Comparison of ENCODE assay signal across 12 mouse cellular contexts in genomic region chr12:70868190-70868987, GRCm38 (mm10). TPM values are rescaled to one million over a fixed set of nuclear protein-coding genes. Genes with fewer than 3 reads are reported as not detected.
DNase-seq lines count a peak whose midpoint lies in the region; ATAC-seq and TF ChIP-seq lines count a peak whose summit lies in the region.
"Had no signal": no experiment of that assay in that cellular context is flagged by ENCODE, and none has a peak within 500 bp of the region (broad histone marks: within the 10 kb centered on the region; RNA-seq: fewer than 3 reads in every experiment).

No protein-coding gene starts in this region.

- no peak for ATAC-seq in heart, embryonic 14.5 days (ENCODE audit: insufficient number of reproducible peaks, insufficient read depth, low FRiP score, low read depth)
- ATAC-seq in midbrain, embryonic 14.5 days (ENCODE audit: low FRiP score, low TSS enrichment), result no peak
- ATAC-seq in midbrain, embryonic 15.5 days (replicated peaks), result no peak
- ATAC-seq in hindbrain, postnatal 0 days, result peak; percentile 58; the same call in 1 of the 2 replicates
- ATAC-seq in stomach, postnatal 0 days (ENCODE audit: low FRiP score, low TSS enrichment), result no peak; the same call in 1 of the 2 replicates

- H3K36me3 ChIP-seq in heart, embryonic 14.5 days (ENCODE audit: control insufficient read depth, insufficient read depth, low read length), result peaks cover 29% of the 10 kb centered on the region
- no peaks in the 10 kb centered on the region for H3K36me3 ChIP-seq in midbrain, embryonic 14.5 days (ENCODE audit: control insufficient read depth, insufficient read depth, low read length)
- no peaks in the 10 kb centered on the region for H3K36me3 ChIP-seq in midbrain, embryonic 15.5 days (replicated peaks)
- no peaks in the 10 kb centered on the region for H3K36me3 ChIP-seq in hindbrain, postnatal 0 days (ENCODE audit: insufficient read depth, low read length)
- H3K36me3 ChIP-seq in stomach, postnatal 0 days (ENCODE audit: control insufficient read depth, insufficient read depth, low read length), result no peaks in the 10 kb centered on the region

- H3K27me3 ChIP-seq in heart, embryonic 14.5 days (ENCODE audit: control insufficient read depth, insufficient read depth, low read length), result no peaks in the 10 kb centered on the region
- no peaks in the 10 kb centered on the region for H3K27me3 ChIP-seq in midbrain, embryonic 14.5 days (ENCODE audit: control insufficient read depth, insufficient read depth, low read length)
- H3K27me3 ChIP-seq in midbrain, embryonic 15.5 days (replicated peaks), result no peaks in the 10 kb centered on the region
- no peaks in the 10 kb centered on the region for H3K27me3 ChIP-seq in hindbrain, postnatal 0 days (ENCODE audit: insufficient read depth, low read length)
- H3K27me3 ChIP-seq in stomach, postnatal 0 days (ENCODE audit: control insufficient read depth, insufficient read depth, low read length), result no peaks in the 10 kb centered on the region

- peak; percentile 53 for TF ChIP-seq CTCF in hindbrain, postnatal 0 days (IDR thresholded peaks at IDR 0.05; ENCODE audit: low read depth)
- TF ChIP-seq CTCF in stomach, postnatal 0 days (IDR thresholded peaks at IDR 0.05; ENCODE audit: low read depth), result peak; percentile 54

- 64% methylated on average over 7 of the region's 7 CpGs for WGBS in heart, embryonic 14.5 days
- WGBS in midbrain, embryonic 14.5 days, result 51% methylated on average over 7 of the region's 7 CpGs
- 43% methylated on average over 7 of the region's 7 CpGs for WGBS in midbrain, embryonic 15.5 days
- 51% methylated on average over 7 of the region's 7 CpGs for WGBS in hindbrain, postnatal 0 days
- 37% methylated on average over 7 of the region's 7 CpGs for WGBS in stomach, postnatal 0 days

- no peak for TF ChIP-seq EP300 in stomach, postnatal 0 days (optimal IDR thresholded peaks at IDR 0.05)

- H3K9ac ChIP-seq in heart, embryonic 14.5 days (ENCODE audit: low read length), result no peak overlapping the region
- H3K9ac ChIP-seq in midbrain, embryonic 14.5 days (replicated peaks; ENCODE audit: low read length), result no peak overlapping the region
- no peak overlapping the region for H3K9ac ChIP-seq in midbrain, embryonic 15.5 days
- no peak overlapping the region for H3K9ac ChIP-seq in hindbrain, postnatal 0 days (replicated peaks; ENCODE audit: low read length)
- no peak overlapping the region; the same call in 1 of the 2 replicates for H3K9ac ChIP-seq in stomach, postnatal 0 days (ENCODE audit: low read length)

- peaks cover 12 to 36% of the 10 kb centered on the region in 2 experiments for H3K4me1 ChIP-seq in heart, embryonic 14.5 days (ENCODE audit: control insufficient read depth in 2 of 2, insufficient read depth in 2 of 2, low read length in 2 of 2)
- H3K4me1 ChIP-seq in midbrain, embryonic 14.5 days (ENCODE audit: control insufficient read depth, insufficient read depth, low read length), result 0 out of 2 replicates have a peak, but pooled peaks cover 8% of the 10 kb centered on the region
- peaks cover 5% of the 10 kb centered on the region; the same call in 1 of the 2 replicates for H3K4me1 ChIP-seq in midbrain, embryonic 15.5 days
- H3K4me1 ChIP-seq in hindbrain, postnatal 0 days (ENCODE audit: insufficient read depth, low read length), result no peaks in the 10 kb centered on the region
- no peaks in the 10 kb centered on the region; the same call in 1 of the 2 replicates for H3K4me1 ChIP-seq in stomach, postnatal 0 days (replicated peaks; ENCODE audit: control insufficient read depth, insufficient read depth)

- no peak overlapping the region for H3K4me3 ChIP-seq in heart, embryonic 14.5 days (ENCODE audit: control insufficient read depth in 1 of 2, insufficient read depth in 1 of 2, low read depth in 1 of 2, low read length in 2 of 2)
- no peak overlapping the region for H3K4me3 ChIP-seq in midbrain, embryonic 14.5 days (replicated peaks; ENCODE audit: low read depth, low read length)
- H3K4me3 ChIP-seq in midbrain, embryonic 15.5 days, result no peak overlapping the region
- no peak overlapping the region for H3K4me3 ChIP-seq in hindbrain, postnatal 0 days (ENCODE audit: low read length)
- H3K4me3 ChIP-seq in stomach, postnatal 0 days (ENCODE audit: low read depth, low read length), result no peak overlapping the region
- H3K4me3 ChIP-seq: erythroblast, embryonic 14.5 days had no signal

- no peaks in the 10 kb centered on the region for H3K9me3 ChIP-seq in heart, embryonic 14.5 days (ENCODE audit: control insufficient read depth, low read length)
- no peaks in the 10 kb centered on the region for H3K9me3 ChIP-seq in midbrain, embryonic 14.5 days (ENCODE audit: control insufficient read depth, low read length)
- H3K9me3 ChIP-seq in midbrain, embryonic 15.5 days, result no peaks in the 10 kb centered on the region
- H3K9me3 ChIP-seq in hindbrain, postnatal 0 days (ENCODE audit: low read length), result no peaks in the 10 kb centered on the region
- no peaks in the 10 kb centered on the region for H3K9me3 ChIP-seq in stomach, postnatal 0 days (ENCODE audit: control insufficient read depth, low read length)

- no peak overlapping the region for H3K4me2 ChIP-seq in heart, embryonic 14.5 days (ENCODE audit: low read length)
- H3K4me2 ChIP-seq in midbrain, embryonic 14.5 days (ENCODE audit: low read length), result no peak overlapping the region
- H3K4me2 ChIP-seq in midbrain, embryonic 15.5 days, result no peak overlapping the region
- no peak overlapping the region for H3K4me2 ChIP-seq in hindbrain, postnatal 0 days (ENCODE audit: low read depth, low read length)
- H3K4me2 ChIP-seq in stomach, postnatal 0 days (replicated peaks; ENCODE audit: low read depth), result no peak overlapping the region

- peak overlapping the region; percentile 53 to 63; a peak in 3 of 4 replicates for H3K27ac ChIP-seq in heart, embryonic 14.5 days (replicated peaks in 1 of 2; ENCODE audit: control insufficient read depth in 1 of 2, insufficient read depth in 1 of 2, low read depth in 2 of 2, low read length in 2 of 2)
- H3K27ac ChIP-seq in midbrain, embryonic 14.5 days (replicated peaks; ENCODE audit: low read depth, low read length), result no peak overlapping the region
- H3K27ac ChIP-seq in midbrain, embryonic 15.5 days, result no peak overlapping the region
- peak overlapping the region; percentile 20; the same call in 1 of the 2 replicates for H3K27ac ChIP-seq in hindbrain, postnatal 0 days
- no peak overlapping the region for H3K27ac ChIP-seq in stomach, postnatal 0 days (replicated peaks)

- no peak for DNase-seq in heart, adult 8-10 months (ENCODE audit: low spot score)
- DNase-seq in midbrain, embryonic 14.5 days, result peak; percentile 19
- peak; percentile 27 for DNase-seq in hindbrain, postnatal 0 days (ENCODE audit: low spot score)
- no peak for DNase-seq in stomach, postnatal 0 days (ENCODE audit: low spot score)
- DNase-seq in cerebellum, adult 9-11 months, result no peak
- DNase-seq: cerebellum, adult 8-10 months; kidney, postnatal 36 days; right cerebral cortex, postnatal 25 days; thymus, adult 18-20 months had no signal

RNA-seq across cellular contexts. Expression of gene Frmd6, which starts 43.1 kb away (rescaled TPM):
- 26.7 and 27.0 TPM in 2 replicates for polyA plus RNA-seq in heart, embryonic 14.5 days (2014; fragmentation: Nextera tagmentation; extraction: Ambion mirVana)
- 10 to 100 TPM; 28.6 to 35.3 (median 32.5) TPM for total RNA-seq in heart, adult 8-10 months (2022)
- 5.9 and 11.0 TPM in 2 replicates for polyA plus RNA-seq in midbrain, embryonic 14.5 days (2014; fragmentation: Nextera tagmentation; extraction: Ambion mirVana)
- 9.2 and 9.7 TPM in 2 replicates for polyA plus RNA-seq in midbrain, embryonic 15.5 days (2015; fragmentation: Nextera tagmentation; extraction: Ambion mirVana)
- 7.0 and 7.9 TPM in 2 replicates for total RNA-seq in hindbrain, postnatal 0 days (2014; rRNA removed)
- 5.8 and 6.5 TPM in 2 replicates for polyA plus RNA-seq in hindbrain, postnatal 0 days (2015; fragmentation: Nextera tagmentation; extraction: Ambion mirVana)
- polyA plus RNA-seq in stomach, postnatal 0 days (2015; fragmentation: Nextera tagmentation; extraction: Ambion mirVana), result 17.1 and 17.2 TPM in 2 replicates

Comparison
In these comparisons a context has a peak if more than half of its experiments do, and no peak if none do; other contexts are left out.
1. H3K27ac ChIP-seq: peak in heart, embryonic 14.5 days (2 of 2) and hindbrain, postnatal 0 days (single experiment); none in midbrain, embryonic 14.5 days (single experiment), midbrain, embryonic 15.5 days (single experiment) and stomach, postnatal 0 days (single experiment).
2. DNase-seq: peak in midbrain, embryonic 14.5 days (single experiment) and hindbrain, postnatal 0 days (single experiment); none in heart, adult 8-10 months (single experiment), stomach, postnatal 0 days (single experiment) and cerebellum, adult 9-11 months (single experiment).